Mouse (Mus musculus) forebrain, embryonic 11.5 days (tissue): ENCODE measurements around the gene Scn5a. TPM values are rescaled to one million over a fixed set of nuclear protein-coding genes. Genes with fewer than 3 reads are reported as not detected.

Experiments used
- ATAC-seq: fragments of 200-750 bp; cut with Nextera tagmentation; replicated peaks from 2 replicates; pipeline ENCODE4 v1.8.0; 2017; ENCODE audit warnings: moderate TSS enrichment; ENCODE audit not compliant: low FRiP score
- DNase-seq: peaks from one replicate; pipeline ENCODE4 v3.0.0-alpha.2; 2017; ENCODE audit warnings: low spot score
- H3K27ac ChIP-seq: fragments of 300-500 bp; sonication (generic); 2 replicates; pipeline ENCODE4 v1.5.1; 2014; ENCODE audit warnings: low read depth, low read length
- H3K27me3 ChIP-seq: fragments of 300-500 bp; sonication (generic); 2 replicates; pipeline ENCODE4 v1.6.1; 2014; ENCODE audit warnings: mild to moderate bottlenecking, low read length, mixed read lengths; ENCODE audit not compliant: control insufficient read depth, insufficient read depth
- H3K36me3 ChIP-seq: fragments of 300-500 bp; sonication (generic); 2 replicates; pipeline ENCODE4 v1.6.1; 2014; ENCODE audit warnings: mild to moderate bottlenecking, low read length, moderate library complexity, mixed read lengths; ENCODE audit not compliant: control insufficient read depth, insufficient read depth
- H3K4me1 ChIP-seq: fragments of 300-500 bp; sonication (generic); replicated peaks from 2 replicates; pipeline ENCODE4 v1.6.1; 2014; ENCODE audit warnings: low read length, mixed read lengths; ENCODE audit not compliant: control insufficient read depth, insufficient read depth
- H3K4me2 ChIP-seq: fragments of 300-500 bp; sonication (generic); 2 replicates; pipeline ENCODE4 v1.6.1; 2014; ENCODE audit warnings: low read depth, mild to moderate bottlenecking, low read length, moderate library complexity, mixed read lengths; ENCODE audit not compliant: severe bottlenecking
- H3K4me3 ChIP-seq: fragments of 300-500 bp; sonication (generic); 2 replicates; pipeline ENCODE4 v1.5.1; 2014; ENCODE audit warnings: low read depth, low read length
- H3K9ac ChIP-seq: fragments of 300-500 bp; sonication (generic); 2 replicates; pipeline ENCODE4 v1.6.1; 2014; ENCODE audit warnings: low read length
- H3K9me3 ChIP-seq: fragments of 300-500 bp; sonication (generic); 2 replicates; pipeline ENCODE4 v1.6.1; 2016; ENCODE audit warnings: low read length, mixed read lengths; ENCODE audit not compliant: control insufficient read depth
- WGBS: fragments of 180-500 bp; shearing (Covaris S2); extraction: QIAGEN DNeasy Blood & Tissue Kit; methylation state at CpG from one replicate; pipeline ENCODE4 v1.1.7; 2014; 5-methylcytosine and 5-hydroxymethylcytosine counted together
- polyA plus RNA-seq: library from polyadenylated mRNA; unstranded; fragments of >200 nt; fragmentation: Nextera tagmentation; extraction: Ambion mirVana; gene quantifications from 2 replicates; pipeline ENCODE4 v1.2.1, GENCODE M21; 2014

Scn5a gene
- polyA plus RNA-seq, 1 experiment from 2014 or later: 3.2 TPM

- 89% methylated on average over 14 of the region's 14 CpGs for WGBS
- no peak overlapping the region for H3K4me2 ChIP-seq
Measured at GRCm38 (mm10) chr9:119457122-119457521, 121.7 kb downstream of the Scn5a start.

GRCm38 (mm10) chr9:119455967-119456366 is 122.8 kb downstream of the Scn5a start:
- 91% methylated on average over 14 of the region's 14 CpGs for WGBS
- no peaks in the 10 kb centered on the region for H3K27me3 ChIP-seq
- no peak overlapping the region for H3K4me2 ChIP-seq
- H3K9ac ChIP-seq: no peak overlapping the region
- no peak overlapping the region for H3K27ac ChIP-seq
- no peaks in the 10 kb centered on the region for H3K4me1 ChIP-seq
- DNase-seq: no peak
- H3K4me3 ChIP-seq: no peak overlapping the region
- no peaks in the 10 kb centered on the region for H3K9me3 ChIP-seq
- ATAC-seq: no peak
- no peaks in the 10 kb centered on the region; the same call in 1 of the 2 replicates for H3K36me3 ChIP-seq

More at GRCm38 (mm10) chr9:119457122-119457521, 121.7 kb downstream of the Scn5a start:
- Histone ChIP-seq H3K4me3 (no peak overlapping the region), H3K27me3 (no peaks in the 10 kb centered on the region), H3K4me1 (no peaks in the 10 kb centered on the region), H3K9me3 (no peaks in the 10 kb centered on the region), H3K36me3 (no peaks in the 10 kb centered on the region; the same call in 1 of the 2 replicates), H3K9ac (no peak overlapping the region), H3K27ac (no peak overlapping the region)
- ATAC-seq (no peak), DNase-seq (no peak)

GRCm38 (mm10) chr9:119445737-119446136 is 133.1 kb downstream of the Scn5a start:
- Histone ChIP-seq H3K4me3 (peak overlapping the region; percentile 84), H3K27ac (no peak overlapping the region), H3K36me3 (peaks cover 11% of the 10 kb centered on the region; the same call in 1 of the 2 replicates), H3K9ac (peak overlapping the region; percentile 94), H3K9me3 (no peaks in the 10 kb centered on the region), H3K4me1 (peaks cover 4% of the 10 kb centered on the region), H3K4me2 (peak overlapping the region; percentile 67), H3K27me3 (no peaks in the 10 kb centered on the region)
- DNase-seq (no peak), ATAC-seq (no peak)
- 43% methylated on average over 6 of the region's 6 CpGs for WGBS

GRCm38 (mm10) chr9:119444738-119445429 is 133.9 kb downstream of the Scn5a start, which contains the start of gene Exog:
Gene Exog, plus strand, starts transcription at chr9:119444943.
- Histone ChIP-seq H3K9ac (peak within 1 kb of the TSS; percentile 94), H3K27me3 (no peaks in the 10 kb centered on the region), H3K27ac (peak within 1 kb of the TSS; percentile 57; the same call in 1 of the 2 replicates), H3K4me2 (peak within 1 kb of the TSS; percentile 67), H3K9me3 (no peaks in the 10 kb centered on the region), H3K4me3 (peak within 1 kb of the TSS; percentile 84), H3K36me3 (peaks cover 9% of the 10 kb centered on the region; the same call in 1 of the 2 replicates), H3K4me1 (peaks cover 4% of the 10 kb centered on the region)
- DNase-seq: peak; percentile 99
- peak; percentile 94 for ATAC-seq
- WGBS: 0% methylated on average over 52 of the region's 52 CpGs

- Histone ChIP-seq H3K27ac (no peak overlapping the region), H3K27me3 (no peaks in the 10 kb centered on the region), H3K9ac (no peak overlapping the region), H3K4me2 (no peak overlapping the region), H3K36me3 (peaks cover 13% of the 10 kb centered on the region), H3K9me3 (no peaks in the 10 kb centered on the region), H3K4me3 (no peak overlapping the region), H3K4me1 (no peaks in the 10 kb centered on the region)
- DNase-seq: no peak
- WGBS: 94% methylated on average over 9 of the region's 9 CpGs
- no peak for ATAC-seq
Measured at GRCm38 (mm10) chr9:119438498-119439000, 140.3 kb downstream of the Scn5a start.

- no peak for ATAC-seq
- WGBS: 90% methylated on average over 12 of the region's 12 CpGs
Measured at GRCm38 (mm10) chr9:119438065-119438464, 140.8 kb downstream of the Scn5a start.

GRCm38 (mm10) chr9:119435855-119436254 is 143.0 kb downstream of the Scn5a start:
- 88% methylated on average over 2 of the region's 2 CpGs for WGBS
- Histone ChIP-seq H3K4me1 (no peaks in the 10 kb centered on the region), H3K9ac (no peak overlapping the region), H3K27ac (no peak overlapping the region), H3K4me2 (no peak overlapping the region), H3K27me3 (no peaks in the 10 kb centered on the region), H3K36me3 (peaks cover 19% of the 10 kb centered on the region), H3K9me3 (no peaks in the 10 kb centered on the region), H3K4me3 (no peak overlapping the region)
- ATAC-seq (no peak), DNase-seq (no peak)

More at GRCm38 (mm10) chr9:119438065-119438464, 140.8 kb downstream of the Scn5a start:
- no peaks in the 10 kb centered on the region for H3K9me3 ChIP-seq
- H3K4me2 ChIP-seq: no peak overlapping the region
- H3K4me1 ChIP-seq: no peaks in the 10 kb centered on the region
- H3K27ac ChIP-seq: no peak overlapping the region
- peaks cover 13% of the 10 kb centered on the region for H3K36me3 ChIP-seq
- no peaks in the 10 kb centered on the region for H3K27me3 ChIP-seq
- no peak overlapping the region for H3K4me3 ChIP-seq
- H3K9ac ChIP-seq: no peak overlapping the region
- DNase-seq: no peak
